Mouse (Mus musculus): ENCODE results near the gene Scd4. TPM values are rescaled to one million over a fixed set of nuclear protein-coding genes. Genes with fewer than 3 reads are reported as not detected.
A peak's percentile ranks its signal among the peaks of the same experiment; 100 is the strongest.

The Scd4 gene
- polyA plus RNA-seq, 1 experiment from 2014 or later = 0.25 TPM

DNA sequence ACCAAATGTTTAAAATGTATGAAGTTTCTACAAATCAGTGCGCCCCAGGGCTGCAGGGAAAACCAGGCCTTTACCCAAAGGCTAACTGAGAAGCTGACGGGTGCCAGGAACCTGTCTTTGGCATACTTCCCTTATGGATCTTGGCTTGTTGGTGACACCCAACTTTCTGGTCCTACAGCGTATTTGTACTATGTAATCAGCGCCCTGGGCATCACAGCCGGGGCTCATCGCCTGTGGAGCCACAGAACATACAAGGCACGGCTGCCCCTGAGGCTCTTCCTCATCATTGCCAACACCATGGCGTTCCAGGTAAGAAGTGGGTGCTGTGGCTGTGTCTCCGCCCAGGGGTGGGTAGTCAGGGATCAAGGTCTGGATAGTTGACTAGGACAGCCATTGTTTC lies 35.0 kb upstream of the Scd4 start:
- Histone ChIP-seq H3K9ac (peak overlapping the region; percentile 93), H3K36me3 (replicated peaks; ENCODE audit: control insufficient read depth, insufficient read depth) (peaks cover 70% of the 10 kb centered on the region), H3K9me3 (ENCODE audit: control insufficient read depth, low read length) (no peaks in the 10 kb centered on the region), H3K27me3 (ENCODE audit: control insufficient read depth, insufficient read depth, low read length) (no peaks in the 10 kb centered on the region), H3K27ac (no peak overlapping the region), H3K4me3 (replicated peaks; ENCODE audit: low read length) (peak overlapping the region; percentile 65), H3K4me2 (replicated peaks) (peak overlapping the region; percentile 99), H3K4me1 (replicated peaks; ENCODE audit: control insufficient read depth, insufficient read depth, low read length) (peaks cover 62% of the 10 kb centered on the region)
- 69% methylated on average over 9 of the region's 9 CpGs for WGBS
- no peak for ATAC-seq (ENCODE audit: low FRiP score)
- DNase-seq (ENCODE audit: low spot score) = no peak

DNA sequence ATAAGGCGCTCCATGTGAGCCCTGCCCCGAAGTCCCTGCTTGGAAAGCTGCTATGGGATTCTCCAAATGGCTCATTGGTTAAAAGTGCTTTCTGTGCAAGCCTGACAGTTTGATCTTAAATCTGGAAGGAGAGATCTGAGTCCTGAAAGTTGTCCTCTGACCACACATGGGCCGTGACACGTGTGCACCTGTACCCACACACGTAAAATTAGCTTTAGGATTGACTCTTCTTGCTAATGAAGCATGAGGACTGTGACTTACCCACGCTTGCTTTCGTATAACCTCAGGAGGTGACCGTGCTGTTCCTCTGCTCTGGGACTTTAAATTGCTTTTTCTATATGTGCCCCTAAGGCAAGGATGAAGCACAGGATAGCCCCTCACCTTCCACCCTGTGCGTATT lies 33.8 kb upstream of the Scd4 start:
- ATAC-seq (ENCODE audit: low FRiP score) = no peak
- H3K9ac ChIP-seq = peak overlapping the region; percentile 93
- 80% methylated on average over 9 of the region's 9 CpGs for WGBS

DNA sequence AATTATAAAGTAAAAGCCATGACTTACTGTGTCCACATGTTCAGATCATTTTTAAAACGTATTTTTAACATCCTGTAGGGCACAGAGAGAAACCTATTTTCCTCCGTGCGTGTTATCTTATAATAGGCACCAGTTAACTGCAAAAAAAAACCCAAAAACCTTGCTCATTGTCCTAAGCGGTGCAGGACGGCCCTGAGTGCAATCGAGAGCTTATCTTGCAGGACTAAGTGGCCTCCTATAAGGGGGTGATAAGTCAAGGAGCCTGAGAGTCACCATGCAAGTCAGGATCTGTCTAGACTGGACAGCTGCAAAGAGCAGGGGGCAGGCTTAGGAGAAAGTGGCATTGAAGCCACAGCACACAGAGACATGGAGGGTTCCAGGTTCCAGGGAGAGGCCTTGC lies 33.0 kb upstream of the Scd4 start:
- H3K9me3 ChIP-seq (ENCODE audit: control insufficient read depth, low read length) = no peaks in the 10 kb centered on the region
- 68% methylated on average over 6 of the region's 6 CpGs for WGBS
- peak overlapping the region; percentile 11; the same call in 1 of the 2 replicates for H3K9ac ChIP-seq
- ATAC-seq (ENCODE audit: low FRiP score) (no peak), DNase-seq (ENCODE audit: low spot score) (no peak)
- no peak overlapping the region for H3K27ac ChIP-seq
- H3K4me1 ChIP-seq (replicated peaks; ENCODE audit: control insufficient read depth, insufficient read depth, low read length) = peaks cover 62% of the 10 kb centered on the region
- peaks cover 91% of the 10 kb centered on the region for H3K36me3 ChIP-seq (replicated peaks; ENCODE audit: control insufficient read depth, insufficient read depth)
- no peaks in the 10 kb centered on the region for H3K27me3 ChIP-seq (ENCODE audit: control insufficient read depth, insufficient read depth, low read length)
- peak overlapping the region; percentile 99 for H3K4me2 ChIP-seq (replicated peaks)
- peak overlapping the region; percentile 9 for H3K4me3 ChIP-seq (replicated peaks; ENCODE audit: low read length)

More for the DNA sequence above, 33.8 kb upstream of the Scd4 start:
- Histone ChIP-seq H3K4me1 (replicated peaks; ENCODE audit: control insufficient read depth, insufficient read depth, low read length) (peaks cover 62% of the 10 kb centered on the region), H3K4me2 (replicated peaks) (peak overlapping the region; percentile 99), H3K36me3 (replicated peaks; ENCODE audit: control insufficient read depth, insufficient read depth) (peaks cover 82% of the 10 kb centered on the region), H3K27ac (no peak overlapping the region), H3K27me3 (ENCODE audit: control insufficient read depth, insufficient read depth, low read length) (no peaks in the 10 kb centered on the region), H3K9me3 (ENCODE audit: control insufficient read depth, low read length) (no peaks in the 10 kb centered on the region), H3K4me3 (replicated peaks; ENCODE audit: low read length) (peak overlapping the region; percentile 65)
- no peak for DNase-seq (ENCODE audit: low spot score)

DNA sequence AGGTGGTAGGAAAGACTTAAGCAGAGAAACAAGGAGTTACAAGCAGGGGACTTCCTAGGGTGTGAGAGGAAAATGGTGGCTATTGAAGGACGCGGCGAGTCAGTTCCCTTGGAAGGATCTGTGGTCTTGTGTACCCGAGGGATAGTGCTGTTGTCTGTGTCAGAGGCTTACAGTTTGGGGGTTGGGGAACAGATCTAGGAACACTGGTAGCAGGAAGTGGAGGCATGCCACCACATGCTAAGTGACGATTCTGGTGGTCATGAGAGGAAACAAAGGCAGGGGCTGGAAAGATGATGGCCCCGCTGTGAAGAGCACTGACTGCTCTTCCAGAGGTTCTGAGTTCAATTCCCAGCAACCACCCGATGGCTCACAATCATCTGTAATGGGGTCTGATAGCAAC lies 32.4 kb upstream of the Scd4 start:
- peaks cover 97% of the 10 kb centered on the region for H3K36me3 ChIP-seq (replicated peaks; ENCODE audit: control insufficient read depth, insufficient read depth)
- H3K9me3 ChIP-seq (ENCODE audit: control insufficient read depth, low read length) = no peaks in the 10 kb centered on the region
- ATAC-seq (ENCODE audit: low FRiP score) = no peak
- H3K9ac ChIP-seq = no peak overlapping the region
- 79% methylated on average over 7 of the region's 7 CpGs for WGBS
- no peak overlapping the region for H3K27ac ChIP-seq
- H3K4me1 ChIP-seq (replicated peaks; ENCODE audit: control insufficient read depth, insufficient read depth, low read length) = peaks cover 62% of the 10 kb centered on the region
- H3K27me3 ChIP-seq (ENCODE audit: control insufficient read depth, insufficient read depth, low read length) = no peaks in the 10 kb centered on the region
- no peak for DNase-seq (ENCODE audit: low spot score)
- H3K4me2 ChIP-seq (replicated peaks) = peak overlapping the region; percentile 99
- no peak overlapping the region for H3K4me3 ChIP-seq (replicated peaks; ENCODE audit: low read length)

DNA sequence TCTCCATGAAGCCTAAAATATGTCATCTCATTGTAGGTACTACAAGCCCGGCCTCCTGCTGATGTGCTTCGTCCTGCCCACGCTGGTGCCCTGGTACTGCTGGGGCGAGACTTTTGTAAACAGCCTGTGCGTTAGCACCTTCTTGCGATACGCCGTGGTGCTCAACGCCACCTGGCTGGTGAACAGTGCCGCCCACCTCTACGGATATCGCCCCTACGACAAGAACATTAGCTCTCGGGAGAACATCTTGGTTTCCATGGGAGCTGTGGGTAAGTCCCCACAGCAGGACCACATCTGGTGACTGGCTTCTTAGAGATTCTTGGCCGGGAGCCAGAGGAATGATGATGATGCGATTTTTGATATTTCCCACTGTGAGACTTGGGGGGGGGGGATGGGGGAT lies 31.7 kb upstream of the Scd4 start:
- 61% methylated on average over 16 of the region's 16 CpGs for WGBS
- no peak for ATAC-seq (ENCODE audit: low FRiP score)
- peaks cover 100% of the 10 kb centered on the region for H3K36me3 ChIP-seq (replicated peaks; ENCODE audit: control insufficient read depth, insufficient read depth)
- H3K27ac ChIP-seq = no peak overlapping the region
- H3K27me3 ChIP-seq (ENCODE audit: control insufficient read depth, insufficient read depth, low read length) = no peaks in the 10 kb centered on the region
- no peak overlapping the region for H3K4me3 ChIP-seq (replicated peaks; ENCODE audit: low read length)
- no peak overlapping the region for H3K9ac ChIP-seq
- DNase-seq (ENCODE audit: low spot score) = no peak
- H3K9me3 ChIP-seq (ENCODE audit: control insufficient read depth, low read length) = no peaks in the 10 kb centered on the region
- peak overlapping the region; percentile 99 for H3K4me2 ChIP-seq (replicated peaks)
- H3K4me1 ChIP-seq (replicated peaks; ENCODE audit: control insufficient read depth, insufficient read depth, low read length) = peaks cover 59% of the 10 kb centered on the region

DNA sequence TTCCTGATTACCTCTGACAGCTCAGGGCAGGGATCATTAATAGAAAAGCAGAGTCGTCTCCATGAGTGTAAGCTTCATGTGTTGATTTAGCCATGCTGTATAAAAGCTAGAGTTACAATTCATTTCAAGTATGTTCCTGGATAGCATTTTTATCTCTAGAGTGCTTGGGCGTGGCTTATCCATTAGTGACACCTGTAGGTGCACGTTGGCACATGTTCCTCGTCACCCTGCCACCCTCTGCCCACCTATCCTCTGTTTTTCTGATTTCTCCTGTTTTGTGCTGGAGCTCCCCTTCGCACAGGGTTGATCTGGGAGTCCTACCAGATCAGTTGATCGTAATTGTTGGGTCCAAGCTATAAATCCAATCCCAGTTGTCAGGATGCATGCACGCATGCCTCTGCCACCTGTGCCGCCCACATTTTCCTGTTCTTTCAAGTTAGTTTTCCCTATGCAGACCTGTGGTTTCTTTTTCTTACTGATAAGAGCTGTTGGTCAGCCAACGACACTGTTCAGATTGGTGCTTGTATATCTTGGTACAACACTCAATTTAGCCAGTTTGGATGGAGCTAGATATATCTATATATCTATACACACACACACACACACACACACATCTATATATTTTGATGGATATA lies 31.1 kb upstream of the Scd4 start:
- no peak for DNase-seq (ENCODE audit: low spot score)
- H3K9ac ChIP-seq = no peak overlapping the region
- H3K4me2 ChIP-seq (replicated peaks) = peak overlapping the region; percentile 19; the same call in 1 of the 2 replicates
- no peak overlapping the region for H3K4me3 ChIP-seq (replicated peaks; ENCODE audit: low read length)
- peaks cover 100% of the 10 kb centered on the region for H3K36me3 ChIP-seq (replicated peaks; ENCODE audit: control insufficient read depth, insufficient read depth)
- ATAC-seq (ENCODE audit: low FRiP score) = no peak
- H3K9me3 ChIP-seq (ENCODE audit: control insufficient read depth, low read length) = no peaks in the 10 kb centered on the region
- no peaks in the 10 kb centered on the region for H3K27me3 ChIP-seq (ENCODE audit: control insufficient read depth, insufficient read depth, low read length)
- H3K27ac ChIP-seq = no peak overlapping the region
- peaks cover 53% of the 10 kb centered on the region for H3K4me1 ChIP-seq (replicated peaks; ENCODE audit: control insufficient read depth, insufficient read depth, low read length)
- 80% methylated on average over 9 of the region's 9 CpGs for WGBS

DNA sequence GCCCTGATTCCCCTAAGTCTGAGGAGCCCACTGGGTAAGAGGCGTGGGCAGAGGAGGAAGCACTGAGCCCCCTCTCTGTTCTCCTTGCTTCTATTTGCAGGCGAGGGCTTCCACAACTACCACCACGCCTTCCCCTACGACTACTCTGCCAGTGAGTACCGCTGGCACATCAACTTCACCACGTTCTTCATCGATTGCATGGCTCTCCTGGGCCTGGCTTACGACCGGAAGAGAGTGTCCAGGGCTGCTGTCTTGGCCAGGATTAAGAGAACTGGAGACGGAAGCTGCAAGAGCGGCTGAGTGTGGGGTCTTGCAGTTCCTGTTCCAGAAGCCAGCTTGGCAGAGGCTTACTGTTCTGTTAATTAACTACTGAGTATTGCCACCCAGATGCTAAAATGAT lies 30.0 kb upstream of the Scd4 start:
- H3K27ac ChIP-seq = no peak overlapping the region
- ATAC-seq (ENCODE audit: low FRiP score) (no peak), DNase-seq (ENCODE audit: low spot score) (no peak)
- H3K9me3 ChIP-seq (ENCODE audit: control insufficient read depth, low read length) = no peaks in the 10 kb centered on the region
- H3K4me1 ChIP-seq (replicated peaks; ENCODE audit: control insufficient read depth, insufficient read depth, low read length) = peaks cover 41% of the 10 kb centered on the region
- no peak overlapping the region for H3K9ac ChIP-seq
- WGBS = 83% methylated on average over 11 of the region's 11 CpGs
- H3K4me2 ChIP-seq (replicated peaks) = no peak overlapping the region
- peaks cover 100% of the 10 kb centered on the region for H3K36me3 ChIP-seq (replicated peaks; ENCODE audit: control insufficient read depth, insufficient read depth)
- H3K27me3 ChIP-seq (ENCODE audit: control insufficient read depth, insufficient read depth, low read length) = no peaks in the 10 kb centered on the region
- no peak overlapping the region for H3K4me3 ChIP-seq (replicated peaks; ENCODE audit: low read length)

DNA sequence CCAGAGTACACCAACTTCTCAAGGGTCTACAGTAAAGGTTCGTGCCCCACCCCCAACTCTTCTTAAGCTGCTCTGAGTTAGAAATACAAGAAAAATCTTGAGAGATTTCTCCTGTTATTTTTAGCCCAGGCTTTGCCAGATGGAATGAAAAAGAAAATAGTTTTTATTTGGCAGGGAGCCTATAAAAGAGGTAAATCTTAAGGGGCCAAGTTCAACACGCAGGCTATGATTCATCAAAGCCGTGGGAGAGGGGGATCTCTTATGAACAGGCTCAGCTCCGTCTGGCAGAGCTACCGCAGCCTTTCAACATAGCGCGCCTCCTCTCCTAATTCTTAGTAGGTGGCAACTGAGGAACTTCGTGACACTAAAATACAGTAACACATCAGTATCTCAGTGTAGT lies 29.4 kb upstream of the Scd4 start:
- H3K27me3 ChIP-seq (ENCODE audit: control insufficient read depth, insufficient read depth, low read length) = no peaks in the 10 kb centered on the region
- ATAC-seq (ENCODE audit: low FRiP score) = no peak
- H3K4me3 ChIP-seq (replicated peaks; ENCODE audit: low read length) = no peak overlapping the region
- H3K4me1 ChIP-seq (replicated peaks; ENCODE audit: control insufficient read depth, insufficient read depth, low read length) = peaks cover 35% of the 10 kb centered on the region
- no peaks in the 10 kb centered on the region for H3K9me3 ChIP-seq (ENCODE audit: control insufficient read depth, low read length)
- peaks cover 100% of the 10 kb centered on the region for H3K36me3 ChIP-seq (replicated peaks; ENCODE audit: control insufficient read depth, insufficient read depth)
- no peak overlapping the region for H3K9ac ChIP-seq
- H3K27ac ChIP-seq = no peak overlapping the region
- no peak for DNase-seq (ENCODE audit: low spot score)
- no peak overlapping the region for H3K4me2 ChIP-seq (replicated peaks)
- WGBS = 79% methylated on average over 8 of the region's 8 CpGs

DNA sequence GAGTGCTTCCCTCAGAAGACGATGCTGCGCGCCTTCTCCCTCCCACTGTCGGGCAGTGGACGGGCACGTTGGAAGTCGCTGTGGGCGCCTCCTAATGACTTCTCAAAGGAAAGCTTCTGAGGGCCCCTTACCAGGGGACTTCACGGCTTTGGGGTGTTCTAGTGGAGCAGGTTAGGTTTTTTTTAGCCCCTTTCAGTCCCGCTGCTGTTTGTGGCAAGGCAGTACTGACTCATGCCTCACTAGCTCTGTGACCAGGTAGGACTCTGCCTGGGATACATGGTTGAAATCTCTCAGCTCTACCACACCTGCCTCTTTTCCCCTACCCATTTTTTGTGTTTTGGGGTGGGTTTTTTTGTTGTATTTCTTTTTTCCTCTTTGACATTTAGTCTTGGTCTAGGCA lies 28.5 kb upstream of the Scd4 start:
- ATAC-seq (ENCODE audit: low FRiP score) (no peak), DNase-seq (ENCODE audit: low spot score) (no peak)
- H3K4me3 ChIP-seq (replicated peaks; ENCODE audit: low read length) = no peak overlapping the region
- no peak overlapping the region for H3K4me2 ChIP-seq (replicated peaks)
- peaks cover 92% of the 10 kb centered on the region for H3K36me3 ChIP-seq (replicated peaks; ENCODE audit: control insufficient read depth, insufficient read depth)
- no peaks in the 10 kb centered on the region for H3K27me3 ChIP-seq (ENCODE audit: control insufficient read depth, insufficient read depth, low read length)
- H3K9ac ChIP-seq = no peak overlapping the region
- H3K9me3 ChIP-seq (ENCODE audit: control insufficient read depth, low read length) = no peaks in the 10 kb centered on the region
- 88% methylated on average over 10 of the region's 10 CpGs for WGBS
- H3K4me1 ChIP-seq (replicated peaks; ENCODE audit: control insufficient read depth, insufficient read depth, low read length) = peaks cover 27% of the 10 kb centered on the region
- H3K27ac ChIP-seq = no peak overlapping the region
